Mouse (Mus musculus): ENCODE measurements at regions not wholly inside any gene's neighbourhood (a gene's known extent, or its start where the extent isn't known, plus 50 kb on each side); places are given as distances from the start of the nearest gene placed in this dataset.

DNA sequence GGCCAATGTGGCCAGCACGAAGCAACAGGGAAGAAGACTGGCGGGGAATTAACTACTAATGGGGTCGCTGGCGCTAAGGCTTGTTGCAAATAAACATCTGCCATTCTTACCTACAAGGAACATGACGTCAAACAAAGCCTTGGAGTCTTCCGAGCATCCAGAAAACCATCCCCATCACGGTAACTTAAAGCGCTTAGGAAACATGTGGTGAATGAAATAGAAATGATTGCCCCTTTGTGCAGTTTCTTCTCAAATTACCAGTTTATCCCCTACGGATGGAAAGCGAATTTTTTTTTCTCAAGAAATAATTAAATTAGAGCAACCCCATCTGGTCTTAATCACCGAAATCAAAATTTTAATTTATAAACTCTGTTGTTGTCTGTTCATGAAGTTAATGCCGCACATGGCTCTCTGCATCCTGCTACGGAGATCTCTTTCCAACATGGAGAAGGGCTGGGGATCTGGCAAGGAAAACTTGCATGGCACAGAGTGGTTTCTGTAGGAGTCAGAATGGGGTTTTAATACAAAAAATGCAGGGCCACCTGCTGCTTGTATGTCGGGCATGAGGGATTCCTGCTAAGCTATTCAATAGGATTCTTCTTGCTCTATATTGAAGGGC lies 694.9 kb downstream of the Utrn start:
- Histone ChIP-seq H3K79me2 (ENCODE audit: control insufficient read depth, insufficient read depth, low read length, poor library complexity) (no peaks in the 10 kb centered on the region), H3K4me1 (ENCODE audit: control insufficient read depth in 1 of 2, insufficient read depth in 2 of 2, low read length in 2 of 2) (no peaks in the 10 kb centered on the region), H3K27ac (ENCODE audit: control insufficient read depth, low read depth, low read length) (no peak overlapping the region), H3K9me3 (replicated peaks; ENCODE audit: insufficient read depth, low read length) (no peaks in the 10 kb centered on the region), H3K27me3 (ENCODE audit: control insufficient read depth in 1 of 2, insufficient read depth in 2 of 2, low read length in 2 of 2) (no peaks in the 10 kb centered on the region), H3K4me3 (ENCODE audit: control insufficient read depth in 1 of 2, insufficient read depth in 1 of 2, low read depth in 2 of 2, low read length in 2 of 2) (no peak overlapping the region), H3K36me3 (ENCODE audit: control insufficient read depth in 1 of 2, insufficient read depth in 2 of 2, low read length in 2 of 2) (no peaks in the 10 kb centered on the region), H3K9ac (ENCODE audit: control insufficient read depth, low read depth, low read length, poor library complexity, severe bottlenecking) (no peak overlapping the region)
- TF ChIP-seq ELF1 (IDR thresholded peaks at IDR 0.05; ENCODE audit: low read depth, low read length), result no peak
- no peak for TF ChIP-seq CHD1 (IDR thresholded peaks at IDR 0.05; ENCODE audit: low read depth, low read length)
- TF ChIP-seq ETS1 (IDR thresholded peaks at IDR 0.05; ENCODE audit: low read depth, low read length), result no peak
- TF ChIP-seq POLR2AphosphoS2 (IDR thresholded peaks at IDR 0.05; ENCODE audit: low read length), result no peak
- TF ChIP-seq USF2 (IDR thresholded peaks at IDR 0.05; ENCODE audit: borderline replicate concordance in 1 of 2, insufficient read depth in 1 of 2, low read depth in 1 of 2, low read length in 2 of 2), result no peak
- no peak for TF ChIP-seq USF1 (IDR thresholded peaks at IDR 0.05; ENCODE audit: low read depth, low read length)
- no peak for TF ChIP-seq GATA1 (IDR thresholded peaks at IDR 0.05; ENCODE audit: low read depth, low read length)
- no peak for TF ChIP-seq ZKSCAN1 (IDR thresholded peaks at IDR 0.05; ENCODE audit: low read depth, low read length)
- no peak for TF ChIP-seq MYB (IDR thresholded peaks at IDR 0.05; ENCODE audit: low read depth, low read length)
- TF ChIP-seq BHLHE40 (IDR thresholded peaks at IDR 0.05; ENCODE audit: borderline replicate concordance, low read depth, low read length), result no peak
- TF ChIP-seq ZNF384 (IDR thresholded peaks at IDR 0.05; ENCODE audit: low read depth, low read length), result no peak
- TF ChIP-seq CHD2 (IDR thresholded peaks at IDR 0.05; ENCODE audit: low read length), result no peak
- no peak for TF ChIP-seq TBP (IDR thresholded peaks at IDR 0.05; ENCODE audit: low read depth, low read length)
- TF ChIP-seq ZMIZ1 (IDR thresholded peaks at IDR 0.05; ENCODE audit: low read depth, low read length), result no peak
- TF ChIP-seq ZC3H11A (IDR thresholded peaks at IDR 0.05; ENCODE audit: low read depth, low read length), result no peak
- no peak for DNase-seq (ENCODE audit: low read depth, low spot score)

DNA sequence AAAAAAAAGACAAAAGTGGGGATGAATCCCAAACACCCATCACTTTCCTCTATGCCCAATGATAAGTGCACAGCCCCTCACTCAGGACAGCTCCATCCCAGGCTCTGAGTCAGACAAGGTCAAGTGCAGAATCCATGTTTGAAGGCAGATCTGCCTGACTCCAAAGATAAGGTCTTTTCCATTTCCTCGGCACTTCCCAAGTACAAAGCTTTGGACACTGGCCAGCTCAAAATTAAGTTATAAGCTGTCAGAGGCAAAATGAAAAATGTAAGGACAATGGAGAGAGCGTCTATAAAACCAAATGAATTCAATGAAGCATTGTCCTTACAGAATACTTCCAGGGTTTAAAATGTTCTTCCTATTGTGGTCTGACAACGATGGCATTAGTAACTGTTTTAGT lies 694.0 kb downstream of the Utrn start:
- Histone ChIP-seq H3K27me3 (ENCODE audit: control insufficient read depth in 1 of 2, insufficient read depth in 2 of 2, low read length in 2 of 2) (no peaks in the 10 kb centered on the region), H3K4me3 (ENCODE audit: control insufficient read depth in 1 of 2, insufficient read depth in 1 of 2, low read depth in 2 of 2, low read length in 2 of 2) (no peak overlapping the region), H3K4me1 (ENCODE audit: control insufficient read depth in 1 of 2, insufficient read depth in 2 of 2, low read length in 2 of 2) (no peaks in the 10 kb centered on the region), H3K9me3 (replicated peaks; ENCODE audit: insufficient read depth, low read length) (no peaks in the 10 kb centered on the region), H3K36me3 (ENCODE audit: control insufficient read depth in 1 of 2, insufficient read depth in 2 of 2, low read length in 2 of 2) (no peaks in the 10 kb centered on the region), H3K79me2 (ENCODE audit: control insufficient read depth, insufficient read depth, low read length, poor library complexity) (no peaks in the 10 kb centered on the region), H3K27ac (ENCODE audit: control insufficient read depth, low read depth, low read length) (no peak overlapping the region), H3K9ac (ENCODE audit: control insufficient read depth, low read depth, low read length, poor library complexity, severe bottlenecking) (no peak overlapping the region)
- DNase-seq (ENCODE audit: low read depth, low spot score), result no peak
- TF ChIP-seq POLR2AphosphoS5 (IDR thresholded peaks at IDR 0.05; ENCODE audit: borderline replicate concordance, low read depth, low read length) (no peak), MAX (IDR thresholded peaks at IDR 0.05; ENCODE audit: low read length) (no peak), E2F4 (IDR thresholded peaks at IDR 0.05; ENCODE audit: borderline replicate concordance, low read depth, low read length) (no peak), RCOR1 (IDR thresholded peaks at IDR 0.05; ENCODE audit: low read depth, low read length) (no peak), POLR2A (IDR thresholded peaks at IDR 0.05; ENCODE audit: control insufficient read depth in 1 of 2, insufficient read depth in 1 of 2, low read depth in 1 of 2, low read length in 2 of 2, poor library complexity in 1 of 2) (no peak), SMC3 (IDR thresholded peaks at IDR 0.05; ENCODE audit: low read depth, low read length) (no peak), CHD2 (IDR thresholded peaks at IDR 0.05; ENCODE audit: low read length) (no peak), EP300 (IDR thresholded peaks at IDR 0.05; ENCODE audit: low read depth in 1 of 2, low read length in 2 of 2) (no peak), MAZ (IDR thresholded peaks at IDR 0.05; ENCODE audit: low read depth, low read length) (no peak), GABPA (IDR thresholded peaks at IDR 0.05; ENCODE audit: low read depth, low read length) (no peak), RAD21 (IDR thresholded peaks at IDR 0.05; ENCODE audit: low read depth, low read length) (no peak), USF2 (IDR thresholded peaks at IDR 0.05; ENCODE audit: borderline replicate concordance in 1 of 2, insufficient read depth in 1 of 2, low read depth in 1 of 2, low read length in 2 of 2) (no peak), GATA1 (IDR thresholded peaks at IDR 0.05; ENCODE audit: low read depth, low read length) (no peak), KAT2A (conservative IDR thresholded peaks at IDR 0.05; ENCODE audit: low read depth, low read length) (no peak)

All from MEL (cell line).